Mouse (Mus musculus) kidney, adult 2 months (tissue): Measurements from ENCODE around the gene Abcf1.

Source experiments
- CTCF ChIP-seq: fragments of 200-500 bp; conservative IDR thresholded peaks from 2 replicates; pipeline ENCODE4 v1.5.1; 2011; ENCODE audit warnings: low read depth, mild to moderate bottlenecking, control low read depth, low read length, moderate library complexity, mixed read lengths; ENCODE audit not compliant: insufficient read depth, insufficient read length
- POLR2A ChIP-seq: fragments of 200-500 bp; IDR thresholded peaks from one replicate; pipeline ENCODE4 v1.6.1; 2011; ENCODE audit warnings: low read depth, low read length, control low read depth

- peak; percentile 92 for TF ChIP-seq CTCF
- no peak for TF ChIP-seq POLR2A
These were observed 31.7 kb downstream of the Abcf1 start for GRCm38 (mm10) chr17:35937700-35938348.
